Mouse (Mus musculus): ENCODE results near the gene Mpzl2.

GRCm38 (mm10) chr9:45071800-45072199, 32.2 kb downstream of the Mpzl2 start:
- TF ChIP-seq ZNF384 (IDR thresholded peaks at IDR 0.05; ENCODE audit: low read depth, low read length) (no peak), ZC3H11A (IDR thresholded peaks at IDR 0.05; ENCODE audit: borderline replicate concordance, low read depth, low read length) (no peak), HCFC1 (IDR thresholded peaks at IDR 0.05; ENCODE audit: borderline replicate concordance, insufficient read depth, low read length) (no peak)

Measured in ES-E14 (cell line).